Mouse (Mus musculus): ENCODE measurements around the gene P4hb.

DNA sequence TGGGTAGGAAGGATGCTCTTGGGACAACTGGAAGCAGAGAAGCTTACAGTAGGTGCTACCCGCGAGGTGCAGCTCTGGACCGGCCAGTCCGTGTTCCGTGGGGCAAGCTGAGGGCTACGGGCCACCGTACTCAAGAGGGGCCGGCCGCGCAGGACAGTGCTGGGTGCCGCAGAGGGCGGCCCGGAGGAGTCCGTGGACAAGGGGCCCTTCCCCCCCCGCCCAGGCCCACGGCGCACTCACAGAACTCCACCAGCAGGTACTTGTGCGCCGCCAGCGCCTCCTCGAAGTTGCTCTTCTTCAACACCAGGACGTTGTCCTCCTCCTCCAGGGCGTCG, 669 bp downstream of the P4hb start:
- TF ChIP-seq CTCF (IDR thresholded peaks at IDR 0.05; ENCODE audit: low read depth), result no peak
- TF ChIP-seq EP300 (IDR thresholded peaks at IDR 0.05; ENCODE audit: low read depth), result no peak

Measured in liver, embryonic 14.5 days (tissue).